Mouse (Mus musculus) gastrocnemius, adult 8-10 months (tissue): ENCODE data around the gene Cd274. TPM values are rescaled to one million over a fixed set of nuclear protein-coding genes. Genes with fewer than 3 reads are reported as not detected.

ENCODE experiments used
- DNase-seq, 2 experiments: peaks; one replicate each; pipeline ENCODE4 v3.0.0; 2022; ENCODE audit warnings: low spot score in 2 of 2
- total RNA-seq, 4 experiments: library from RNA; stranded (reverse); gene quantifications; 2 replicates each; pipeline ENCODE4 v1.2.4; 2022

Cd274 gene
- total RNA-seq = 1 to 10 TPM in 1 of 4 experiments, under 1 TPM in 3; 0.65 to 1.1 (median 0.76) TPM

DNA sequence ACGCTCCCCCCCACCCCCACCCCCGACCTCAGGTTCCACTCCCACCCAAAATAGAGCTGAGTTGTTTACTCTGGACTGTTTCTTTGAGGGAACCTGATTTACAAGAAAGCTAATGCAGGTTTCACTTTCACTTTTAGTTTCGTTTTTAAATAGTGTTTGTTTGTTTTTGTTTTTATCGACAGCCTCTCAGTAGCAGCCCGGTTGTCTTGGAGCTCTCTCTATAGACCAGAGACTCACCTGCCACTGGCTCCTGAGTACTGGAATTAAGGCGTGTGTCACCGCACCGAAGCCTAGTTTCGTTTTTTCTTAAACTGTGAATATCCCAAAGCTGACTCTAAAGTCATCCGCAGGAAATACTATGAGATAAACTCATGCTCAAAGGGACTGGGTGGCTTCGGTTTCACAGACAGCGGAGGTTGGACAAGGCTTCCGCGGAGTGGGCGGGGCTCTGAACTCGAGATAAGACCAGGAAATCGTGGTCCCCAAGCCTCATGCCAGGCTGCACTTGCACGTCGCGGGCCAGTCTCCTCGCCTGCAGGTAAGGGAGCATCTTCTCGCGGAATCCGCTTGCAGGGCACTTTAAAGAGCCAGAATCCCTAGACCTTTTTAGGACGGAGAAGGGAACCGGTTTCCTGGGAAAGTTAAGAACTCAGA lies at the start of gene Cd274, which contains the start of gene Plgrkt:
Gene Cd274 (plus strand): TSS at position 487 of the 654 bp plus-strand sequence.
Gene Plgrkt (minus strand): TSS at position 422 of the 654 bp plus-strand sequence.
- DNase-seq = peak; percentile 31 to 61

DNA sequence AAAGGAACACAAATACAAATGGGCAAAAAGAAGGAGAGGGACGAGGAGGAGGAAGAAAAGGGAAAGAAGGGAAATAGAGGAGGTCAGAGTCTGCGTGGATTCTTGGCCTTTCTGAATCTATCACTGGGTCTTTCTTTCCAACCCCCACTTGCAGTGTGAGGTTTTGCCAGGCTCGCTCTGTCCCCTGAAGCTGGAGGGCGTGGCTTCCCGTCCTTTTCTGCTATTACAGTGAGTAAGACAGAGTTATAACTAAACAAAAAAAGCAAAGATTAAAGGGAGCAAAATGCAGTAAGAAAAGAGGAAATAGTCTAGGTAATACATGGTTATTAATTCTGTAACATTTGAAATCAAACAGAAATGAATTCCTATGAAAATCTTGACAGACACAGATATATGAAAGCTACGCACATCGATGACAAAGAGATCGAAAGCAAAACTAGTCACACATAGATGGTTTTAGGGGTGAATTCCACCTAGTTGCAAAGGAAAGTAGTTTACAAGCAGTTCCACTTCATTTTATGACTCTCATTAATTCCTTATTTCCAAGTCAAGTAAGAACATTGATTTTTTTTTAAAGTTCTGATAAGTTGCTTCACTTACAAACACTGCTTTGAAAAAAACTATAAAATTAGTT lies 43.7 kb upstream of the Cd274 start:
- no peak for DNase-seq

DNA sequence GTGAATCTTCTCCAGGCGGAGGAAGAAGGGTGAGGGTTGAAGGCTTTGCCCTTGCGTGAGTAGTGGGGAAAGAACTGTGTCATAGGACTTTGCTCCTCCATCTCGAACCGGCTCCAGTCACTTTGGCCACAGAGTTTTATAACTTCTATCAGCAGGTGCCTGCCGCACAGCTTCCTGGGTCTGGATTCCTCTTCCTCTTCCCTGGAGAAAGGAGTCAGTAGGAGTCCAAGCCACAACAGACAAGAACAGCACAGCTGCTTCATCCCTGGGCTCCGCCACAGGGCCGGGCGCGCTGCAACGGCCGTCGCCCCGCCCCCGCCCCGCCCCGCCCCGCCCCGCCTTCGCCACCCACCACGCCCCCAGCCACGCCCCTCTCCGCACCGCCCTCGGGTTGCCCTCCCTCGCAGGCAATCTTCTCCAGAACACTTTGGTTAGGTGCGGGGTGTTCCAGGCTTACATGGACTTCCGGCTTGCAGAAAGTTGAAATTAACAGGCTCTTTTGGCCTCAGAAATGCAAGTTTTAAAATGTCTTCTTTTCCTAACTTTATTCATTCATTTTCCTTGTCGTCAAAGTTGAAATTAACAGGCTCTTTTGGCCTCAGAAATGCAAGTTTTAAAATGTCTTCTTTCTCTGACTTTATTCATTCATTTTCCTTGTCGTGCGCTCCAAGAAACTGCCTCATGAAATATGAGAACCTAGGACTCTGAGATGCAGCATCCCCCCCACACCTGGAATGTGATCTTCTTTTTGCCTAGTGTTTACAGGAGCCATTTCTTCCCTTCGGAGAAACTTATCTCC lies 42.0 kb upstream of the Cd274 start, which contains the start of gene Insl6:
Gene Insl6 (minus strand): TSS at position 304 of the 799 bp plus-strand sequence.
- peak; percentile 7 to 31 for DNase-seq

DNA sequence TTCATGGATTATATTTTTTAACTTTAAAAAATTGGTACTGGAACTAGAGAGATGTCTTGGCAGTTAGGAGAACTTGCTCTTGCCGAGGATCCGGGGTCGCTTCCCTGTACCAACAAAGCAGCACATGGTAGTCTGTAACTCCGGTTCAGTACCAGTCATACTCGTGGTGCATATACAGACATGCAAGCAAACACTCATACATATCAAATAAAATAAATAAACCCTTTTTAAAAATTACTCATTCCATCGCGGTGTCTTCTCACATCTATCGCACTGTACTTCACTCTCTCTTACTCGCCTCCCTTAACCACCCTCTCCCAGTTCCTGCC lies 41.4 kb upstream of the Cd274 start:
- DNase-seq = no peak

DNA sequence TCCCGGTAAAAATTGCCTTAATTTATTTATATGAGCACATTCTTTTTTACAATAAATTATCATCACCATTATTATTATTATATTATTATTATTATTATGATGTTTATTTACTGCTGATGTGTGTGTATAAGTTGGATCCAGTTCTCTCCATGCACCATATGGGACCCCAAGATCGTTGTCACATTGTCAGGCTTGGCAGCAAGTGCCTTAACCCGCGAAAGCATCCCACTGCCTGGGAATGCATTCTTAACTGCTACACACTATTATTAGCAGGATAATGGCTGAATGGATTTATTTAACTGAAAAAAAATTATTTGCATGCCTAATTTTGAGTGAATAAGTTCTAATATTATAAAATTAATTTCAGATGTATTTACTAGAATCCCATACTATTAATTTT lies 40.9 kb upstream of the Cd274 start:
- no peak for DNase-seq

DNA sequence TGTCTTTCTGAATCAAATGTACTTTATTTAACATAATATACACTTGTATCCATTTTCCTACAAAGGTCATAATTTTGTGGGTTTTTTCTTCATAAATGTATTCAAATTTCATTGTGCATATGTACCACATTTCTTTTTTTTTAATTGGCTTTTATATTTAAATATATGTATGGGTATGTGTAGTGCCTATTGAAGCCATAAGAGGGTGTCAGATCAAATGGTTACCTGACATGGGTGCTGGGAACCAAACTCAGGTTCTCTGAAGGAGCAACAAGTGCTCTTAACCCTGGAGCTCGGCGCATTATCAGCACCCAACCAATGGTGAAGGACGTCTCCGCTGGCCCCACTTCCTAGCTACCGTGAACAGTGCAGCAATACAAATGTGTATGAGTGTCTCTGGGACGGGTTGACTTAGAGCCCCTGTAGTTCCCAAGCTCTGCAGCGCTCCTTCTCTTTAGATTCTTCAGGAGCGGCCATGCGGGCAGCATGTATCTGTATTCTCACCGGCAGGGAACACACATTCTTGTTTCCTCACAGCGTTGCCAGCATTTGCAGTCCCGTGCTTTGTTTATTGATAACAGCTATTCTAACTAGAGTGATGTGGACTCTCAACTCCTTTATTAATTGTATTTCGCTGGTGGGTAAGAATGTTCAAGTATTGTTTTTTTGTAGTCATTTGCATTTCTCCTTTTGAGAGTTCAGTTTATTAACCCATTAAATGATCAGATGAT lies 40.3 kb upstream of the Cd274 start:
- no peak for DNase-seq

DNA sequence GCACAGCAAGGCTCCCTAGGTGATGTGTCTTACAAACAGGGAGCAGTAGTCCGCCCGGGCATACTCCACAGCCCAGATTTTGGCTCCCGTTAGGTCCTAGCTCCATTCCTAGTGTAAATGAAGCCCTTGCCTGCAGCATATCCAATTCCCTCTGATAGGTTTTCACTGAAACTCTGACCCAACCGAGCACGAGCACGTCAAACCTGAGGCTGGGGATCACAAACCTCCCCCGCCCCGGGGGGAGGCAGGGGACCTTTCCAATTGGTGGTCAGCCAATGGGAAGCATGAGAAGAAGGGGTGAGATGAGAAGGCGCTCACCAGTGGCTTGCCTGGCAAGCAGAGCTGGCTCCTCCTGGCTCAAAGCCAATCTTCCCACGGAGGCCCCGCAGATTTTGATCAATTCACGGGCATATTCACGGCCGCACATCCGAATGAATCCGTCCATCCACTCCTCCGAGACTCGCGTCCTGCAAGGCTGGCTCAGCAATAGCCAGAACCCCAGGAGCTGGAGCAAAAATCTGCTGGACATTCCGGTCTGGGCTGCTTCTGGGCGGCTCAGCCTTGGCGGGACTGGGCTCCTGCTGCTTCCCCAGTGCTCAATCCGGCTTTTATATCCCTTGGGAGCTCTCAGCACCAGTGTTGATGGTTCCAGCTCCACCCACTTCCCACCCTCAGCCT lies 33.0 kb upstream of the Cd274 start, which contains the start of gene Rln1:
Gene Rln1 (minus strand): TSS at position 603 of the 678 bp plus-strand sequence.
- DNase-seq = no peak

DNA sequence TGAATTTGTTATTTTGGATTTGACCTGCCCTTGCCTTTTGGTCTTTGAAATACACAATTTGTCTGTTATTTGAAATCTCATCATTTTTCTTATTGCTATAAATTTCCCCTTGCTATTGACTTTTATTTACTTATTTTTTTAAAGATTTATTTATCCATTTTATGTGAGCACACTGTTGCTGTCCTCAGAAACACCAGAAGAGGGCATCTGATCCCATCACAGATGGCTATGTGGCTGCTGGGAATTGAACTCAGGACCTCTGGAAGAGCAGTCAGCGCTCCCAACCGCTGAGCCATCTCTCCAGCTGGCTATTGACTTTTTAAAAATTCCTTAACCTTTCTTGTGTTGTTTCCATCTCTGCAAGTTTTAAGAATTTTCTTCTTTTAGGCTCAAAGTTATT lies 30.6 kb upstream of the Cd274 start:
- DNase-seq = no peak

DNA sequence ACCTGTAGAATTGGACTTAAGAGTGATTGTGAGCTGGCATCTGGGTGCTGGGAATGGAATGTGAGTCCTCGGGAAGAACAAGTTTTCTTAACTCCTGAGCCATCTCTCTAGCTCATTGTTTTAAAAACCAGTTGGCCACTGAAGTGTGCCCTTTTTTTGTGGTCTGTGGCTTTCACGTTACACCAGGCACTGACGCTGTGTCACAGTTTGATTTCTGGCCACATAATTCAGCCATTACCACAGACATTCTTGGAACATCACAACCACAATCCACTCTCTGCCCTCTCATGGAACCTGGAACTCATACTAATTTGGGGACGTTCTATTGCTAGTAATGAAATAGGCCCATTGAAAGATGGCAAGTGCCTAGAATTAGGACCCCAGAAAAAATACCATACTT lies 26.2 kb upstream of the Cd274 start:
- no peak for DNase-seq

DNA sequence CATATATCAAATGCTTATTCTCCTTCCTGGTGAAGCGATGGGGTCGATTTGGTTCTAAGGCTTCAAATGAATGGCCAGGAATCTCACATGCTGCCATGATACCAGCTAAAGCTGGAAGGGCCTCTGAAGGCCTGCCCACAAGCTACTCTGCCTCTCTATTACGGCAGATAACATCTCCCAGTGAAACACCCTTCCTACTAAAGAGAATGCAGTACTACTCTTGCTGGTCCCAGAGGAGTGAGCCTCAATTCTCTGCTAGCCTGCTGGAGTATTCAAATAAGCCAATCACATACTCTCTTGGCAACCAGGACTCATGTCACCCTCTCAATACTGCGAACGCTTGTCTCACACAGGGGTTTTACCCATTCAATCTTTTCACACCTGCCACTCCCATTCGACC lies 25.0 kb upstream of the Cd274 start:
- no peak for DNase-seq

DNA sequence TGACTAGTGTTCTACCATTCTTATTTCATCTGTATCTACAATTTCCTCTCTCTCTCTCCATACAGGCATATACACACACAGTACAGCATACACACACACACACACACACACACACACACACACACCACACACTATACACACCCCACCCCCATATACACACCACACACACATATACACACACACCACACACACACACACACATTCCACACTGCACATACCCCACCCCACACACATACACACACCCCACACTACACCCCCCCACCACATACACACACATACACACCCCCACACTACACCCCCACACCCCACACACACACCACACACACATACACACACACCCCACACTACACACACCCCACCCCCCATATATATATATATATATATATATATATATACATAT lies 22.4 kb upstream of the Cd274 start:
- DNase-seq = no peak

DNA sequence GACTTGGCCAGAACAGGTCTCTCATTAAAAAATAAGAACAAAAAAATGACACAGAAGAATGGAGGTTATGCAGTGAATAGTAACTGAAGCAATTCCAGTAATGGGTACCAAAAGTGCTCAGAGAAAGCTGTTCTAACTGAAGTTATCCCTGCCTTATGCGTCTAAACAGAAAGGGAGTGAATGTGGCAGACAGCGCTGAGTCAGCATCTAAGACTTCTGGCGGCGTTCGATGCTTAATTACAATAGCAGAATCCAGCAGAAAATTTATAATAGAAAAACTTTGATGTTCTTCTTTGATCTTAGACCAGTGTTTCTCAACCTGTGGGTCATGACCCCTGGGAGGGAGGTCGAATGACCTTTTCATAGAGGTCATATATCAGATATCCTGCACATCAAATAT lies 21.6 kb upstream of the Cd274 start:
- no peak for DNase-seq

DNA sequence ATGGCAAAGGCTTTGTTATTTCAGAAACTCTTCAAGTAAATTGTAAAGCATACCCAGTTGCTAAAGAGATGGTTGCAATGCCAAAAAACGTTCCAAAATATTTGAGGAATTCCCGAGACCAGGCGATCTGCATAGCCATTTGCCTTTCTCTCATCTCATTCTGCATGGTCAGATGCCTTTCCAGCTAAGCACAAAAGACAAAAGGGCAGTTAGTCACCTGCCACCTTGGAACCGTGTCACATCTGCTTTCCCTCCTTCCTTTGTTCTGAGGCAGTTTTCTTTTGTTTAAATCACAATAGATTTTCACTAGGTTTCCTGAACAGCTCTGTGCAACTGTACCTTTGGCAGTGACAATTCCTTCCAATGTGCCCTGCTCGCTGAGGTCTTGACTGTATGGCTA lies 16.3 kb upstream of the Cd274 start:
- DNase-seq = no peak

DNA sequence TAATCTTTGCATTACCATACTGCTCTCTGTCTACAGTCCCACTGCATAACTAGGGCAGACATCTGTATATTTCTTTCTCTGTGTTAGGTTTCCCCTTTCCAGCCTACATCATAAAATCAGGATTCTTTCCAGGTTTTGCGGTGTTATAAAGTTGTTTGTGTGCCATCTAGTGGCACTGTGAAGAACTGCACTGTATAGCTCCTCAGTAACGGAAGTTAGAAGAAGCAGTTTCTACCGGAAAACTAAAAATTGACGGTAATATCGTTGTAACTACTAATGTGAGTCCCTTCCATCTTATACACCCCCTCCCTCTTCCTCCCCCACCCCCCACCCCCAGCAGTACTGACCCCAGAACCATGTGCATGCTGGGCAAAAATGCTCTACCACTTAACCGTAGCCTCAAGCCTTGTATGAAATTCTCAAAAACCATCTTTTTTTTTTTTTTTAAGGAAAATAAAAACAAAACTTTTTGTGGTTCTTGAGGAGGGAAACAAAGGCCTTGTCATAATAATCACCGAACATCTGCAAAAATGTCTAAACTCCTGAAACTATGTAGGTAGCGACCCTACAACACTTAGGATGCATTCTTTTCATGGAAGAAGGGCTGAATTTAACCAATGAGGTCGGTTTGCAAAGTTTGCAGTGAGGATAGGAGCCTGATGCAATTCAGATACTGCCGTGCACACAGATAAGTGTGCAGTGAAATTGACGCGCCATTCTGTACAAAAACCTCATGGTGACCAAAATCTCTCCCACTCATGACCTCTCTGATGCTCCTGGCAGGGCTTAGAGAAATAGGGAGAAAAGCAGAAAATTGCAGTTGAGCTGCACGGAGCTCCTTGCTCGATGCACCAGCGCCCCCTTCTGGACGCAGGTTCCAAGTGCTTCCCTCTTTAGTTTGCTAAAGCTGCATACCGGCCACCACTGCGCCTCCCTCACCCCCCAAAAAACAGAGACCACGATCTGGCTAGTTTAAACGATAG lies 12.1 kb upstream of the Cd274 start:
- peak; percentile 68 to 71 for DNase-seq

DNA sequence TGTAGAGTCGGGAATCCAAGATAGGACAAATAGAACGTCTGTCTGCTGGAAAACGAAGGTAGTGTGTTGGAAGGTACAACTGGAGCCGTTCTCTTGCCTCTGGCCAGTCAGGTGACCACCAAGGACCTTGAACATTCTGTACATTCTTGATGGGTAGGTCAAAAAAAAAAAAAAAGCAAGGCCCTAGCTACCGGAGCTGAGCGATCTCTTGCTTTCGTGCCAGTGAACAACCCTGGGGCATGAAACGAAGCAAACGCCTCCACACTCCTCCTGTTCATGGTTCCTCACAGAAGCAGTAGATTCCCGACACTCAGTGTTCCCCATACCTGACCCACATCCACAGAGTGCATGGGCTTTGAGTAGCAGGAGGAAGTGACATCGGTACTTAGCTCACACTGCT lies 11.0 kb upstream of the Cd274 start:
- no peak for DNase-seq

DNA sequence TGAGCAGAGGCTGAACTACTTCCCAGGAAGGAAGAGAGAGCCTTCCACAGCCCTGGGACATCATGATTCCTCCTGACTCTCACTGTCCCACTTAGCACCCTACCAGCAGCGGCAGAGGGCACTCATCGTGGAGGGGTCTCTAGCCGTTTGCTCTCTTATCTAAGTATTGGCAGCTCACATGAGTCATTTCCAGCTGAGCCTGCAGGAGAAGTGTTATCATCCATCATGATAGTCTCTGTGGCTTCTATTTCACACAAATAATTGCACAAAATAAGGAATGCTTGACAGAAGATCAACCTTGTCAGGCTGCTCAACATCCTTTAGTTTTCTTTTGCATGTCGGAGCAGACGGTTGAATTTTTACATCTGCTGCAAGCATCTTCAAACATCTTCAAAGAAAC lies 7.0 kb upstream of the Cd274 start:
- no peak for DNase-seq

DNA sequence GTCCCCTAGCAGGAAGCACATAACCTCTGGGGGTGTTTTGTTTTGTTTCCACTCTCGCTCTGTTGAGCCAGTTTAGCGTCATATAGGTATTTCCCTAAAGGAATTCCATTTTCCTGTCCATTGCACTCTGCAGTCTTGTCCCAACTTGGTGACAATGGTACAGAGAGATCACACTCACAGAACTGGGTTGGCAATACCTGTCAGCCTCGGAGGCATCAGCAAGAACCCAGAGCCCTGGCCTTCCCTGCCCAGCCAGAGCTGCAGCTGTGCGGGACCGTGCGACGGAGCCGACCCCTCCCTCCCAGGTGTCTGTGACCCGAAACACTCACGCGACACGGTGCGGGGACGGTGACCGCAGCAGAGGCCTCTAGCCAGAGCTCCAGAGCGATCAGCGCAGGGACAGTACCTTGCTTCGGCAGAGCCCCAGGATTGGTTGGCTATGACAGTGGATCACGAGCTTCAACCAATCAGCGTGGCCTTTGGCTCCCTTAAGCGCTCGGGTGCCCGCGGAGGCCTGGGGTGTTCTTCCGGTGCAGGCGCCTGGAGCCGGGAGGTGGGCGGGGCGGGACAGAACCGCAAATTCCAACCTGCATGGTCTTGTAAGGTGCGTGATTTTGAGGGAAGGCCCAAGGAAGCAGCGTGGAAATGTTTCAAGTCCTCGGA lies 5.7 kb upstream of the Cd274 start:
- DNase-seq = peak; percentile 84 to 88

DNA sequence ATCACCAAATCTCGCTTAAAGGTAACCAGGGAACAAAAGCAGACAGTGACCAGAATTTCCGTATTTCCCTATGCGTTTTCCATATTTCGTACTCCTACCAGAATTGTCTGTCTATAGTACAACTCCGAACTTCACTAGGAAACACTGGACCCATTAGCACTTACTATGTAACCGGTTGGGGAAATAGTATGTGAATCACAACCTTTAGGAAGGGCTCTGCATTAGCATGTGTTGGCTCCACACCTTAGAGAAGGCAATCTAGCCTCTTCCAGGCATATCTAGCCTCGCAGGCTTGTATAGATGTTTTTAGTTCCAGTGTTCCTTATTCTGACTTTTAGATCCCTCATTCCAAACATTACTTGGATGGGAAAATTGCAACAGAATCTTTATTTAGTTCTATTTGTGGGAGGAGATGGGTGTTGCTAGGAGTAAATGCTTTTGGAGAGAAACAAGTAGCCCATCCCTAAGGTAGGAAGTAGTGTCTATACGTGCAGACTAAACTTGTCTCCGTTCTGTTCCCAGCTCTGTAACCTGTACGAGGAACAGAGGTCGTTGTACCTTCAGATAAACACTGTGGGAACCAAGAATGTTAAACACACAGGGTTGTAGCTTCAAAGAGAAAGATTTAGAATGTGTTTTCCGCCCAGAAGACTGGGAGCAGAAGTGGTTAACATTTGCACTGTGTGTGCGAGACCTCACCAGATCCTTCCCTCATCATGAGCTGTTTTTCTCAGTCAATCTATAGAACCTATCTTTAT lies 4.9 kb upstream of the Cd274 start:
- DNase-seq = no peak

DNA sequence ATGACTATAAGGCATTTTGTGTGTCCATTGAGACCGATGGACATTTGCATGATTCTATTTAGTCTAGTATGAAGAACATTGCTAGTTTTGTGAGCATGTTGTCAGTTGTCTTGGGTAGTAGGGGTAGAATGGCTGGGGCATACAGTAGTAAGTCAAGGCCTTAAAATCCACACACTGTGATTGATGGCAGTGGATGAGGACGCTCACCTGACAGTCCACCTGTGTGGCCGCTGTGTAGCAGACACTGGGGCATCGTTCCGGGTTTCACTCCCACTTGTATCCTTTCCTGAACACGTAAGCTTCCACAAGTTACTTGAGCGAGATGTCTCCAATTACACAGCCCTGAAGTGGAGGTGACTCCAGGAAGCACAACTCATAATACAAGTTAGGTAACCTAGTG lies 3.7 kb upstream of the Cd274 start:
- no peak for DNase-seq
